Mouse (Mus musculus) G1E (cell line): Measurements from ENCODE around the gene Nmur1.

Experiments
- CTCF ChIP-seq: IDR thresholded peaks from 2 replicates; pipeline ENCODE4 v1.5.1; 2012; ENCODE audit warnings: low read depth, low read length, inconsistent platforms, mixed read lengths
- GATA1 ChIP-seq: IDR thresholded peaks from 2 replicates; pipeline ENCODE4 v1.6.1; 2012; ENCODE audit warnings: borderline replicate concordance, low read length, inconsistent platforms, mixed read lengths
- GATA2 ChIP-seq: IDR thresholded peaks from 2 replicates; pipeline ENCODE4 v1.6.1; 2012; ENCODE audit warnings: low read depth, low read length, inconsistent platforms, borderline replicate concordance

- no peak for TF ChIP-seq CTCF
- TF ChIP-seq GATA1, result no peak
- TF ChIP-seq GATA2, result no peak
Measured at GRCm38 (mm10) chr1:86434001-86434400, 8.0 kb upstream of the Nmur1 start.
